Mouse (Mus musculus) kidney, adult 2 months (tissue): Measurements from ENCODE around the gene Tln1. TPM values are rescaled to one million over a fixed set of nuclear protein-coding genes. Genes with fewer than 3 reads are reported as not detected.

ENCODE experiments used
- DNase-seq: peaks from one replicate; pipeline ENCODE4 v3.0.0; 2021
- H3K27ac ChIP-seq: fragments of 200-500 bp; 2 replicates; pipeline ENCODE4 v1.5.1; 2012; ENCODE audit warnings: low read depth, low read length, control low read depth, inconsistent platforms; ENCODE audit not compliant: insufficient read depth
- H3K27me3 ChIP-seq: fragments of 200-500 bp; replicated peaks from 2 replicates; pipeline ENCODE4 v1.6.1; 2012; ENCODE audit warnings: mild to moderate bottlenecking, moderate library complexity, low read length, inconsistent platforms; ENCODE audit not compliant: control insufficient read depth, insufficient read depth
- H3K36me3 ChIP-seq: fragments of 200-500 bp; 2 replicates; pipeline ENCODE4 v1.6.1; 2012; ENCODE audit warnings: mild to moderate bottlenecking, moderate library complexity, low read length, inconsistent platforms; ENCODE audit not compliant: control insufficient read depth, insufficient read depth
- H3K4me1 ChIP-seq: fragments of 200-500 bp; 2 replicates; pipeline ENCODE4 v1.6.1; 2011; ENCODE audit warnings: low read length; ENCODE audit not compliant: control insufficient read depth, insufficient read depth
- H3K4me3 ChIP-seq: fragments of 200-500 bp; 2 replicates; pipeline ENCODE4 v1.5.1; 2011; ENCODE audit warnings: mild to moderate bottlenecking, low read depth, low read length, control low read depth; ENCODE audit not compliant: insufficient read depth
- CTCF ChIP-seq: fragments of 200-500 bp; conservative IDR thresholded peaks from 2 replicates; pipeline ENCODE4 v1.5.1; 2011; ENCODE audit warnings: low read depth, mild to moderate bottlenecking, control low read depth, low read length, moderate library complexity, mixed read lengths; ENCODE audit not compliant: insufficient read depth, insufficient read length
- POLR2A ChIP-seq: fragments of 200-500 bp; IDR thresholded peaks from one replicate; pipeline ENCODE4 v1.6.1; 2011; ENCODE audit warnings: low read depth, low read length, control low read depth
- WGBS: fragments of 180-500 bp; shearing (Covaris S2); methylation state at CpG from one replicate; pipeline ENCODE4 v1.1.7; 2018; 5-methylcytosine and 5-hydroxymethylcytosine counted together
- polyA plus RNA-seq: library from polyadenylated mRNA; depleted of rRNA; stranded (reverse); fragments of >200 nt; gene quantifications from 2 replicates; pipeline ENCODE4 v1.2.3, GENCODE M21; 2012

Gene Tln1
- polyA plus RNA-seq, 1 experiment: 92.1 TPM

- Histone ChIP-seq H3K4me1 (peaks cover 26% of the 10 kb centered on the region), H3K27me3 (no peaks in the 10 kb centered on the region), H3K4me3 (peak overlapping the region; percentile 90), H3K36me3 (peaks cover 2% of the 10 kb centered on the region; the same call in 1 of the 2 replicates), H3K27ac (peak overlapping the region; percentile 61)
- DNase-seq: no peak
- TF ChIP-seq POLR2A (no peak), CTCF (no peak)
- under 1% methylated on average over 22 of the region's 22 CpGs for WGBS
These were observed 494 bp upstream of the Tln1 start for GRCm38 (mm10) chr4:43562769-43563600.

- no peak for TF ChIP-seq POLR2A
- no peak for TF ChIP-seq CTCF
- peaks cover 36% of the 10 kb centered on the region for H3K4me1 ChIP-seq
- H3K36me3 ChIP-seq: no peaks in the 10 kb centered on the region
- H3K27ac ChIP-seq: peak overlapping the region; percentile 97
- peak; percentile 79 for DNase-seq
- no peaks in the 10 kb centered on the region for H3K27me3 ChIP-seq
- WGBS: under 1% methylated on average over 16 of the region's 16 CpGs
- H3K4me3 ChIP-seq: peak overlapping the region; percentile 90
These were observed 975 bp downstream of the Tln1 start for GRCm38 (mm10) chr4:43561436-43561996.

DNA sequence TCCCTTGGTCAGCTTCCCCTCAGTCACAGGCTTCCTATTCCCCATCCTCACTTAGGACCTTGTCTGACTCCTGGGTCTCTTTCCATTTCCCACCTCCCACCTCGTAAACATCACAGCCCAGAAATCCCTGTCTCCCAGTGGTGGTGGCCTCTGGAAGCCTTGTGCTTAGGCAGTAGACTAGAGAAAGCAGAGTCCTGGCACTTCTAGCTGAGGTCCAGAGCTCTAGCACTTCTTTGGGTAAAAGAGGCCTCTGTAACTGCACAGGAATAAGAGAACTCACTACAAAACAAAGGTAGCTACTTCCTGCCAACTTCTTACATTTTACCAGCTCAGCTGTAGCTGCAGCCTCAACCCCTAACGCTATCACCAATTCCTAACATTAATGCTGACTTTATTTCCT lies 1.5 kb downstream of the Tln1 start:
- H3K27me3 ChIP-seq: no peaks in the 10 kb centered on the region
- peaks cover 36% of the 10 kb centered on the region for H3K4me1 ChIP-seq
- no peak for DNase-seq
- TF ChIP-seq CTCF: no peak
- H3K27ac ChIP-seq: peak overlapping the region; percentile 22
- WGBS: 0% methylated on average over 2 of the region's 2 CpGs
- no peaks in the 10 kb centered on the region for H3K36me3 ChIP-seq
- peak overlapping the region; percentile 47 for H3K4me3 ChIP-seq

GRCm38 (mm10) chr4:43560243-43560611 lies 2.3 kb downstream of the Tln1 start:
- Histone ChIP-seq H3K27me3 (no peaks in the 10 kb centered on the region), H3K27ac (peak overlapping the region; percentile 69), H3K36me3 (peaks cover under 1% of the 10 kb centered on the region; the same call in 1 of the 2 replicates), H3K4me1 (peaks cover 36% of the 10 kb centered on the region), H3K4me3 (peak overlapping the region; percentile 35)
- WGBS: 5% methylated on average over 6 of the region's 6 CpGs
- DNase-seq: peak; percentile 78
- peak; percentile 20 for TF ChIP-seq POLR2A
- TF ChIP-seq CTCF: no peak

- no peak for DNase-seq
- H3K27me3 ChIP-seq: no peaks in the 10 kb centered on the region
- TF ChIP-seq CTCF (no peak), POLR2A (no peak)
- H3K4me3 ChIP-seq: peak overlapping the region; percentile 35
- peaks cover 1% of the 10 kb centered on the region; the same call in 1 of the 2 replicates for H3K36me3 ChIP-seq
- H3K27ac ChIP-seq: peak overlapping the region; percentile 69
- WGBS: 34% methylated on average over 13 of the region's 13 CpGs
- peaks cover 36% of the 10 kb centered on the region for H3K4me1 ChIP-seq
These were observed 2.8 kb downstream of the Tln1 start for GRCm38 (mm10) chr4:43559519-43560242.

DNA sequence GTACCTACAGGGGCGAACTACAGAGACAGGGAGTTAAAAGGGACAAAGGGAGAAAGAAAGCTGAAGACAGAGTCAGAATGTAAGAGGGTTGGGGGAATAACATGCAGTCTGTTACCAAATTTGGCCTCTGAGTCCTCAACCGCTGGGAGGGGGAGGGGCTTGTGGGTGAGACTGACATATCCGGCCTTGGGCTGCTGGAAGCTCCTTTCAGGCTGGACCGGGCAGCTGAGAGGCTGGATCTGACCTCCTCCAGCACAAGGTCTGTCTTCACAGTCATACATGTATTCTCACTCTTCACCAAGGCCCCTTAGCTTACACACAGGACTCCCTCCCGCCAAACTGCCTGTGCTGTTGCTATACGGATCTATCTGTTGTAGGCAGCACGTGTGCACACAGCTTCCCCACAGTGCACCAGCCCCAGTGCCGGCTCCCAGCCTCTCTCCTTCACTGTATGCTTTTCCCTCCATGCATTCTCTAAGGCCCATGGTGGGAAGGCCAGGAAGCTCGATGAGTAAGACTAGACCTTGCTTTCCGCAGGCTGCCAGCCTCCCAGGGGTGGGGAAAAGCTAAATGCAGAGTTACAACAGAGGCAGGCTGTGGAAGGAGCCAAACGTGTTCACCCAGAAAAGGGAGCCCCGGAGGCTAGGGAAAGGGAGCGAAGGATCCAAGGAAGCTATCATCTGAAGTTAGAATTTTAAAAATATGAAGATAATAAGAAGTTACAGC lies 3.7 kb downstream of the Tln1 start:
- peak overlapping the region; percentile 43 for H3K4me3 ChIP-seq
- H3K4me1 ChIP-seq: peaks cover 36% of the 10 kb centered on the region
- 8% methylated on average over 13 of the region's 13 CpGs for whole genome bisulfite sequencing
- peaks cover 1% of the 10 kb centered on the region; the same call in 1 of the 2 replicates for H3K36me3 ChIP-seq
- DNase-seq: peak; percentile 85
- TF ChIP-seq CTCF (no peak), POLR2A (no peak)
- H3K27me3 ChIP-seq: no peaks in the 10 kb centered on the region
- H3K27ac ChIP-seq: peak overlapping the region; percentile 92
